Mouse (Mus musculus) ES-E14 (cell line): Measurements from ENCODE around the gene Pigu.

Source experiments
- HCFC1 ChIP-seq: IDR thresholded peaks from 2 replicates; pipeline ENCODE4 v1.6.1; 2012; ENCODE audit warnings: low read length, inconsistent platforms, borderline replicate concordance; ENCODE audit not compliant: insufficient read depth
- ZC3H11A ChIP-seq: IDR thresholded peaks from 2 replicates; pipeline ENCODE4 v1.6.1; 2012; ENCODE audit warnings: low read depth, mild to moderate bottlenecking, inconsistent platforms, low read length, borderline replicate concordance
- ZNF384 ChIP-seq: IDR thresholded peaks from 2 replicates; pipeline ENCODE4 v1.6.1; 2012; ENCODE audit warnings: low read depth, low read length, inconsistent platforms

DNA sequence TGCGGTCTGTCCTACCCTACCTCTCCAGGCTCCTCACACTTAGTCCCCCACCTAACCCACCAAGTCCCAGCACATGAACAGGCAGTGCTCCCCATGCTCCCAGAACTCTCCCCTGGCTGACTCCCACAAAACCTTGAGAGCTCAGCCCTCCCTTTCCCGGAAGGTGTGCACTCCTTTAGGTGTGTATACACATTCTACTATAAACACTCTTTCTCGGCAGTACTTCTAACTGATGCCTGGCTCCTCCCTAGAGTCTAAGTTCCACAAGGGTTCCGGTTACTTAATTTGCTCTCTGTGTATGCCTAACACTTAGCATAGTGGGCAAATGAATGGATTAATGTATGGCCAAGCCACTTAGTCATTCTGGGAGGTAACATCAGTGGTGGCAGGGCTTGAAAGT, 25.9 kb downstream of the Pigu start:
- TF ChIP-seq ZNF384 (no peak), HCFC1 (no peak), ZC3H11A (no peak)
